Mouse (Mus musculus) adrenal gland, postnatal 10 days (tissue): ENCODE measurements around the gene Foxj3. TPM values are rescaled to one million over a fixed set of nuclear protein-coding genes. Genes with fewer than 3 reads are reported as not detected.

Experiments used
- DNase-seq: peaks from one replicate; pipeline ENCODE4 v3.0.0; 2021; ENCODE audit warnings: mixed read lengths
- total RNA-seq, 2 experiments: library from RNA; stranded (reverse); gene quantifications; 2 replicates each; pipeline ENCODE4 v1.2.3; 2021

Gene Foxj3
- total RNA-seq, 2 experiments from 2014 or later: 29.8 to 39.3 TPM

GRCm38 (mm10) chr4:119637176-119637845 is 100.5 kb downstream of the Foxj3 start, which contains the start of gene Guca2a:
Gene Guca2a (plus strand): TSS chr4:119637704.
- DNase-seq: peak; percentile 62

GRCm38 (mm10) chr4:119637946-119638345 is 101.1 kb downstream of the Foxj3 start:
- DNase-seq: no peak

GRCm38 (mm10) chr4:119638656-119639055 is 101.9 kb downstream of the Foxj3 start:
- DNase-seq: no peak

- DNase-seq: no peak
Measured at GRCm38 (mm10) chr4:119642666-119643065, 105.9 kb downstream of the Foxj3 start.

- DNase-seq: no peak
Measured at GRCm38 (mm10) chr4:119657011-119657410, 120.2 kb downstream of the Foxj3 start.

- no peak for DNase-seq
Measured at GRCm38 (mm10) chr4:119658246-119658645, 121.4 kb downstream of the Foxj3 start.

GRCm38 (mm10) chr4:119658731-119659130 is 121.9 kb downstream of the Foxj3 start, which contains the start of gene Guca2b:
Gene Guca2b (minus strand): TSS chr4:119658954.
- DNase-seq: no peak

GRCm38 (mm10) chr4:119660007-119660406 is 123.2 kb downstream of the Foxj3 start:
- no peak for DNase-seq

- no peak for DNase-seq
Measured at GRCm38 (mm10) chr4:119662151-119662550, 125.3 kb downstream of the Foxj3 start.

GRCm38 (mm10) chr4:119662976-119663375 is 126.2 kb downstream of the Foxj3 start:
- DNase-seq: peak; percentile 45

- DNase-seq: no peak
Measured at GRCm38 (mm10) chr4:119663409-119664095, 126.7 kb downstream of the Foxj3 start.

- no peak for DNase-seq
Measured at GRCm38 (mm10) chr4:119665166-119665565, 128.4 kb downstream of the Foxj3 start.

- peak; percentile 28 for DNase-seq
Measured at GRCm38 (mm10) chr4:119666116-119666515, 129.3 kb downstream of the Foxj3 start.

- peak; percentile 68 for DNase-seq
Measured at GRCm38 (mm10) chr4:119667454-119667853, 130.7 kb downstream of the Foxj3 start.

GRCm38 (mm10) chr4:119668185-119668584 is 131.4 kb downstream of the Foxj3 start:
- DNase-seq: no peak

GRCm38 (mm10) chr4:119668596-119668995 is 131.8 kb downstream of the Foxj3 start:
- no peak for DNase-seq

GRCm38 (mm10) chr4:119669356-119670209 is 132.8 kb downstream of the Foxj3 start:
- DNase-seq: no peak

- DNase-seq: no peak
Measured at GRCm38 (mm10) chr4:119670210-119670555, 133.4 kb downstream of the Foxj3 start.

GRCm38 (mm10) chr4:119670736-119671135 is 133.9 kb downstream of the Foxj3 start:
- no peak for DNase-seq

- DNase-seq: no peak
Measured at GRCm38 (mm10) chr4:119671164-119671563, 134.4 kb downstream of the Foxj3 start.

GRCm38 (mm10) chr4:119672685-119673084 is 135.9 kb downstream of the Foxj3 start:
- DNase-seq: no peak
